Mouse (Mus musculus) left cerebral cortex, postnatal 36 days (tissue): Measurements from ENCODE around the gene Dmrtc1c1. TPM values are rescaled to one million over a fixed set of nuclear protein-coding genes. Genes with fewer than 3 reads are reported as not detected.
"Not testable (repeated sequence)": the region's sequence is repeated elsewhere in the genome, so short reads cannot be mapped to it uniquely, and the experiment has no call there.

Source experiments
- DNase-seq, 2 experiments: peaks; one replicate each; pipeline ENCODE4 v3.0.0; 2021 to 2022; ENCODE audit warnings: low spot score in 2 of 2, mixed read lengths in 1 of 2
- intact Hi-C: fragments of 180-260 bp; cut with DNase I; formaldehyde crosslinking; loops from one replicate; pipeline ENCODE4 v1.15.1; 2025
- total RNA-seq, 2 experiments: library from RNA; stranded (reverse); gene quantifications; 2 replicates each; pipeline ENCODE4 v1.2.3; 2021

Dmrtc1c1 gene
- not detected for total RNA-seq

- intact Hi-C loops, DNase-seq: not testable (repeated sequence)
Observed at GRCm38 (mm10) chrX:102802663-102803062, at the start of gene Dmrtc1c1. Dmrtc1c1 (plus strand) TSS chrX:102802963.

DNA sequence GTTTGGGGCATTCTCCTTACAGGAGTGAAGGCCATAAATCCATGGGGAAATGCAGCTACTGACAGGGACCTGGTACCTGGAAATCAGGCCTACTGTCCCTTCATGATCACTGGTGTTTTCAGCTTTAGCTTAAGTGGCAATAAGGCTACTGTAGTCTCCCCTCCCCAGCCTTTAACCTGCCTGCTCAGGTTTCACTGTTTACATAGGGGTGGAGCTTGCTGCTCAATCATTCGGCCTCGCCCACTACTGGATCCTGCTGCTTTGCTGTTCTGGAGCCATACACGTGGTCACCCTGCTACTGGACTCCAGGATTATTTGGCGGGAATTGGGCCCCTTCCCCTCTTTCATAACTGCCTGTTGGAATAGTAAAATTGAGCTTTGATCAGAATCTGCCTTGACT lies 36.9 kb upstream of the Dmrtc1c1 start:
- no peak for DNase-seq

DNA sequence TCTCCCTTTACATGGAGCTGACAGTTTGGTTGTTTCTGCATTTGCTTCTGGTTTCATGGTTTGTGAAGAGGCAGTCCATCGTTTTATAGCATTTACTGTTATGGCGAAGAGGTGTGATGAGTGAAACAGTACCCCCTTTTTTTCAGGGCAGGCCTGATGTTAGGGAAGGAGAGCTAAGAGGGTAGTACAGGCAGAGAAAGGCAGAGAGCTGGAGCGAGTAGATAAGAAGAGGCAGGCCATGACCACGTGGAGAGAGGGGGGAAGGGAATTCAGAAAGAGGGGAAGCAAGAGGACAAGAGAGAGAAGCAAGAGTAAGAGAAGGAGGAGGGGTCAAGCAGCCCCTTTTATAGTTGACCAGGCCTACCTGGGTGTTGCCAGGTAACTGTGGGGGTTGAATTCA lies 9.5 kb downstream of the Dmrtc1c1 start:
- intact Hi-C loops: no loop called here
- no peak for DNase-seq

More for the DNA sequence above, 36.9 kb upstream of the Dmrtc1c1 start:
- intact Hi-C loops: no loop called here

DNA sequence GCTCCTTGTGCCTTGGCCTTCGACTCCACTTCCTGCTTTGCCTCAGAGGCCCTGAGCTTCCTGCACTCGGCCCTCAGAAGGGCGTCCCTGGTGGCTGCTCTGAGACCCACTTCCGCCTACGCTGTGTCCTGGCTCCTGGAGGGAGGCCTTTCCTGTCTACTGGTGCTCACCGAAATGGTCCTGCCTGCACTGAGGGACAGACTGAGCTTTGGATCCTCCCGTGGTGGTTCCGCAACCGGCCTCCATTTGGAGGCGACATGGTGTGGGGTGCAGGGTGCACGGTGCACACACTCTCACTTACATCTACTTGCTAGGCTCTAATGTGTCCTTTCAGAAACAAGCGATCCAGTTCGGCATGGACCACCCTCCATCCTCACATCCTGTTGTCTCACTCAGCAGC lies 51.8 kb downstream of the Dmrtc1c1 start, which contains the start of gene Dmrtc1c2:
Gene Dmrtc1c2 (minus strand): TSS at position 101 of the 400 bp plus-strand sequence.
- intact Hi-C loops, DNase-seq: not testable (repeated sequence)

Other genes with a start within 250 kb of the Dmrtc1c1 start
- gene Phka1, start 158.7 kb upstream of the Dmrtc1c1 start, total RNA-seq: 10 to 100 TPM; 18.0 to 19.2 TPM
- gene Gm3880, start 116.0 kb upstream of the Dmrtc1c1 start, total RNA-seq: not detected
- not detected for gene Gm9112, start 95.3 kb upstream of the Dmrtc1c1 start, total RNA-seq
- not detected for gene Dmrtc1b, start 95.1 kb upstream of the Dmrtc1c1 start, total RNA-seq
- gene Dmrtc1c2, start 51.7 kb downstream of the Dmrtc1c1 start, total RNA-seq: not detected
- gene 1700031F05Rik, start 65.0 kb downstream of the Dmrtc1c1 start, total RNA-seq: not detected
- 1 to 10 TPM; 5.5 to 7.0 TPM for gene Dmrtc1a, start 105.7 kb downstream of the Dmrtc1c1 start, total RNA-seq
- gene 1700011M02Rik, start 105.9 kb downstream of the Dmrtc1c1 start, total RNA-seq: not detected
- gene 1700018G05Rik, start 125.4 kb downstream of the Dmrtc1c1 start, total RNA-seq: not detected